Mouse (Mus musculus): ENCODE measurements at regions not wholly inside any gene's neighbourhood (a gene's known extent, or its start where the extent isn't known, plus 50 kb on each side); places are given as distances from the start of the nearest gene placed in this dataset.

DNA sequence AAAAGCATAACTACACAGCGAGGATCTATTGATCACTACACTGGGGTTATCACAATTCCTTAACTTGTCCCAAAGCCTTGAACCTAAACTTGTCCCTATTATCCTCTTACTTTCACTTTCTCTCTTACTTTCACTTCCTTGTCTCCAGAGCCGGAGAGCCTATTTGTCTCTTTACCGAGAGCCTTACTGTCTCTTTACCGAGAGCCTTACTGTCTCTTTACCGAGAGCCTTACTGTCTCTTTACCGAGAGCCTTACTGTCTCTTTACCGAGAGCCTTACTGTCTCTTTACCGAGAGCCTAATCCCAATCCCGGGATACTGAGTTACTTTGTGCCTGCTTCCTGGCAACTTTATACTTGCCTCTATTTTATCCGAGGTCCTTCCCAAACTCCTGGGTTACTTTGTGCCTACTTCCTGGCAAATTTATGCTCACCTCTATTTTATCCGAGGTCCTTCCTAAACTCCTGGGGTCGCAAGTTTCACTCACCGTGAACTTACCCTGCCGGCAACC lies 335.3 kb upstream of the Ccng1 start:
- peak in 1 of 2 experiments; percentile 11 for DNase-seq

GRCm38 (mm10) chr11:41063570-41063969 lies 308.5 kb upstream of the Ccng1 start:
- no peak for DNase-seq

DNA sequence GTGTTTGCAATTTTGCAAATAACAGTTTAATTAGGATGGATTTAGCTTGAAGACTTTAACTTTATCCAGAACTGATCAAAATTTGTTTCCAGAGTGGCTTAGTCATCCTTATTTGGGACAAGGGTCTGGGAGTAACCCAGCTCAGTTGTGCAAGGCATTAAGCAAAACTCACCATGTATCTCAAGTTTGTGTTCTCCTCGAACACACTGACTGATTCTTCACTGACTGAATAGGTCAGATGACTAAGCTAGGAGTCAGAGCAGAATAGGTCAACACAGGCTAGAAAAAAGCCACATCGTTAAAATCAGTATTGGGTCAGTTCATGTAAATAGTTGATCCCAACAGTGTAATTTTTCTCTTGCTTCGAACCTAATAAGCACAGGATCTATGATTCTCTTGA lies 302.7 kb upstream of the Ccng1 start:
- no peak for DNase-seq

DNA sequence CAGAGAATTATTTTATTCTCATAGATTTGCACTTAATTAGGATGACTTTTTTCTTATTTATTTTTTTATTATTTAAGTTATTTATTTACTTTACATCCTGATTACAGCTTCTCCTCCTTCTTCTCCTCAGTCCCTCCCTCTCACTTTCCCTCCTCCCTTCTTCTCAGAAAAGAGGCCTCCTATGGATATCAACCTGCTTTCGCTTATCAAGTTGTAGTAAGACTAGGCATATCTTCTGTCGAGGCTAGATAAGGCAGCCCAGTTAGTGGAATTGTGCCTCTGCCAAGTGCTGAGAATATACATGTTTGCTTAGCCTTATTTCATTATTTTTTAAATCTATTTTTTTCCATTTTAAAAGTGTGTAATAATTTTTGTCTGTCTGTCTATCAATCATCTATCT lies 274.9 kb upstream of the Ccng1 start:
- DNase-seq = no peak

DNA sequence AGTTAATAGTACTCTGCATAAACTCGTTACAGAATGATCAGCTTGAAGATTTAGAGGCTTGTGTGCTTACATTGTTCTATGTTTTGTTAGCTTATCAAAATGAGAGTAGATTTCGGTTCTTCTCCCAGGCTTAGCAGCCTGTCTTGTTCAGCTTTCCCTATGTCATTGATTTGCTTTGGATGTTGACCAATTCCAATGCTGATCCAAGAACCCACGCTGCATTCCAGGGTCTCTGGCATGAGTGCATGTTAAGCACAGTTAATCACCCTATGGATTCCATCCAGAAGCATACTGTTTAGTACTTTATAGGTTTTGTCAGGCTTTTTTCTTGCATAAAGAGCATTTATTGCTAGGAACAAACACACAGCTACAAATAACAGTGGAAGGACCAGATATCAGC lies 255.0 kb upstream of the Ccng1 start:
- DNase-seq = no peak

- DNase-seq = no peak
Observed at GRCm38 (mm10) chr11:40972806-40973205, 217.7 kb upstream of the Ccng1 start.

DNA sequence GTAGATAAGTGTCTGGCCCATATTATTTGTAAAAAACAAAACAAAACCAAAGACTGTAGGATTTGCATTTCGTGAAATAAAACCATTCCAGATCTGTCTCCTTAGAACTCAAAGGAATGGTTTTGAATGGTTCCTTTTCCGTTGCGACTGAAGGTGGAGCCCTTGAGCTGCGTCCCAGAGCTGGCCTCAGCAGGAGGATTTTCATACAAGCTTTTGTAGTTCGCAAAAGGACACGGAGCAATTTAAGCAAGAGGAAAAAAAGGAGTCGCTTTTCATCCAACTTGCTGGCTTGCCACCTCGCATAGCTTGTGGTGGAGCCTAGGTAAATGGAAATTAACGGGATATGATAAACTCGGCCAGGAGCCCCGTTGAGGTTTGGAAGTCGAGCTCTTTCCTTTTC lies 172.1 kb upstream of the Ccng1 start:
- peak; percentile 38 to 53 for DNase-seq

DNA sequence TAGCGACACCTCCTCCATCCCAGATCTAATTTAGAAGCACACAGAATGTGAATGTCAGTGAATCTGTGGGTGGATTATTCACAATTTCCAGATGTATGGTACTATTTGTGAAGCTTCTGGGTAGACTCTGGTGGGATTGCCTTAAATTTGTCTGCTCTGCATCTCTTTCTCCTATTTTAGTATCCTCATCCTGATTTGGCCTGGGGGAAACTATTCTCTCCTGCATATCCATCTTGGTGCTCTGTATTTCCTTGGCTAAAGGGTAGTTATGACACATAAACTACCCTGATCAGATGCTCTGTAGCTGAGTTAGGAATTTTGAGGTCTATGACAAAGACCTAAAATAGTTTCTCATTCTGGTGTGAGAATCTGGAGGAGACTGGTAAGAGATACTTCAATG lies 136.4 kb upstream of the Ccng1 start:
- DNase-seq = no peak

DNA sequence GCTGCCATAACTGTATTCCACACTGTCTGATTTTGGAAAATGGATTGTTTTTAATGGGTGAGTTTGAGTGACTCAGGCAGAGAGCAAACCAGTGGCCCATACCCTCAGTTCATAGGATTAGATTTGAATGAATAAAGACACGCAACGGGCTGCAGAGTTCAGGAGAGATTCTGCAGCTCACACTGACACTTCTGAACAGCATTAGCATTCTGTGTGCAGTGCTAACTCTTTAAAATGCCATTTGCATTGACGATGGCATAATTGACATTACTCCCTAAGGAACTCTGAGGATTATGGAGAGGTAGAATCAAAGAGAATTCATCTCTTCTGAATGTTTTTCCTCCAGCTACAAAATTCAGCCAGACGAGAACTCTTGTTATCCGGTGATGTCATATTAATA lies 129.4 kb upstream of the Ccng1 start:
- no peak for DNase-seq

DNA sequence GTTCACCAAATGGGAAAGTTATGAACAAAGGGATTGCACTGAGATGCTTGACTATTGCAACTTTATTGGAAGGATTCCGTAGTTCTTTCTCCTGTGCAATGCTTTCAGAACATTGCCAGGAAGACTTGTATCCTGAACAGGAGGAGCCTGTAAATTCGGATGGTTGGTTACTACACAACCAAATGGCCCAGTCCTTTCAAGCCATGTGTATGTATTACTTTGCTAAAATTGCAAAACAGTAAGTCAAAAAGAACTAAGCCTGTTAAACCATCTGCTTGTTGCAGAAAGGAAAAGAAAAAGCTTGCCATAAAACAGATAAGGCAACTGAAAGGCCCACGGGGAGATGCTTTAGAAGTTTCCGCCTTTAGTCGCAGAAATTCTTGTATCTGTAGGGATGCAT lies 124.5 kb upstream of the Ccng1 start:
- DNase-seq = no peak

- no peak for DNase-seq
Observed at GRCm38 (mm10) chr11:40873002-40873401, 117.9 kb upstream of the Ccng1 start.

DNA sequence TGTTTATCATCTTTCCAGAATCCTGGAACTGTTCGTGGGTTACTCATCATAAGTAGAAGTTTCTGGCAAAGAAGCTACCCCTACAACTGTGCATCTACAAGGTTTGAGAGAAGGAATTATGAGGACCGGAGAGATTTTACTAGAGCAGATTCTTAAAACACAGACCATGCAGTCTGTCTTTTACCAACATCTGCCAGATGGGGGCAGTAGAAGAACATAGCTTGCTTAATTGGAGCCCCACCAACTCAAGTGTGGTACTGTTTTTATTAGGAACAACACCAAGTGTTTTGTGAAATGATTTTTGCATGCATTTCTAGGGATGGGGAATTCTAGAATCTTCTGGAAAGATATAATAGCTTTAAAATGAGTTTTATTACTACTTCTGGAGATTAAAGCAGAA lies 110.6 kb upstream of the Ccng1 start:
- peak in 1 of 2 experiments; percentile 68 for DNase-seq

- no peak for DNase-seq
Observed at GRCm38 (mm10) chr11:40851361-40851760, 96.2 kb upstream of the Ccng1 start.

DNA sequence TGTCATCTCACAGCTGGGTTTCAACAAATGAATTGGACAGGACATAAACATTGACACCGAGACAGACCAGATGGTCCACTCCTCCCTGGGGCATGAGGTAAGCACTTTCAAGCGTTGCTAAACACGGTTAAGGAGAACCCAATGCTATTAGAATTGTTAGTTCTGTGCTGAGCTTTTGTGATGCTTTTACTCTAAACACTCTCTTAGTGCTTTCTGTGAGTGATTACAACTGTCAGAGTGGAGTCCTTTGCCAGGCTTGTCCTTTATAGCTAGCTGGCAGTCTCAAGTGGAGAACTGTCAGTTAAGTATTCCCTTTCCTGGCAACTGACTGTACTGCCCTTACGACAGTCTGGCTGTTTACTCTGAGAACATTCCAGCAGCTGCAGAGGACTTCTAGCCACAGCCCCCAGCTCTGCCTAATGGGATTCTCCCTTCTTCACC lies 95.6 kb upstream of the Ccng1 start:
- no peak for DNase-seq

DNA sequence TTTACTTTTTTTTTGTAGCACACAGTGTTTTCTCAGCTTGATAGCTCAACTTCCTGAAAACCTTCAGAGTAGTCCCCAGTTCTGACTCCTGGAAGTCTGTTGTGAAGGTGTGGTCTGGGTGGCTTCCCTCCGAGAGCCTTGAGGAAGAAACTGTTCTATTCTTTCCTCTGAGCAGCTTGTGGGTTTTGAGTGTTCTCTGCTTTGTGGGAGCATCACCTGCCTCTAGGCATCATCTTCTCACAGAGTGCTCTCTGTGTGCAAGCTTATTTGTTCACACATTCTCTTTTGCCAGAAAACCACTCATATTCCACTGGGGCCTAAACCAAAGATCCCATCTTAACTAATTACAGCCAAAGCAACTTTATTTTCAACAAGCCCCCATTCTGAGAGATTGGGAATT lies 91.5 kb upstream of the Ccng1 start:
- DNase-seq = no peak

DNA sequence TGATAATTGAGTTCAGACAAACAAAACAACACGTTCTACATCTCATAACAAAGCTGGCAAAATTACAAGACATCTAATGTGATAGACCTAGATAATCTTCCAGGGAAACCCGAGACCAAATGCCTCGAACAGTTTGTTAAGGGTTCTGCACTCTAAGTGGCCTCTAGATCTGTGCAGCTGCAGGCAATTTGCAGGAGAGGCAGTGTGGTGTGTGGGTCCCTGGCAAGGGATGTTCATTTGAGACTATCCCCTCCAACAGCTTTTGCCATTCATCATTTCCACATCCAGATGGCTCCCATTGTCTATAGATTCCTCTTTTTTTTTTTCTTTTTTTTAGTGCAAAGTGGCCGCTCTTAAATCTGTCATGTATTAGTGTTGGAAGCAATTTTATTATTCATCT lies 80.3 kb upstream of the Ccng1 start:
- DNase-seq = no peak
